ENCODE assay signal across 17 mouse cellular contexts in the genomic region with DNA sequence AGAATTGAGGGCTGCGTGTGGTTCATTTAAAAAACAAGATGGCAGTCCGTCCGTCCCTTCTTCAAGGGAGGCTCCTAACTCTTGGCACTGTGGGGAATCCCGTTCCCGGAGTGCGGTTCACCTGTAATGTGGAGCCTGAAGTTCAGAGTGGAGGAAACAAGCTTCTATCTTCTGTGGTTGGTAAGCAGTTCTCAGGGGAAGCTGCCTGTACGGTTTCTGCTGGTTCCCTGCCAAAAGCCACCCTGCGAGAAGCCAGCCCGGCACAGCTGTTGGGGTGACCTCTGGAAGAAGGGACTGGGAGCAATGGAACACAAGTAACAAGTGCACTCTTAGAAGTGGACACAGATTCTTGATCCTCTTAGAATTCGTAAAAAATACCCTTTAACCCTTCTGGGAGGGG.
DNase-seq lines count a peak whose midpoint lies in the region; ATAC-seq lines count a peak whose summit lies in the region.
"Had no signal": no experiment of that assay in that cellular context is flagged by ENCODE, and none has a peak within 500 bp of the region (broad histone marks: within the 10 kb centered on the region; RNA-seq: fewer than 3 reads in every experiment).

No protein-coding gene starts in this region.

- H3K4me1 ChIP-seq in kidney, embryonic 16.5 days (ENCODE audit: insufficient read depth, low read length), result no peaks in the 10 kb centered on the region
- H3K4me1 ChIP-seq: hindbrain, embryonic 12.5 days had no signal

- H3K9ac ChIP-seq in kidney, embryonic 16.5 days (replicated peaks; ENCODE audit: low read length), result no peak overlapping the region
- H3K9ac ChIP-seq: embryonic facial prominence, embryonic 15.5 days; hindbrain, embryonic 12.5 days had no signal

- no peak overlapping the region for H3K27ac ChIP-seq in kidney, embryonic 16.5 days (ENCODE audit: low read length)
- H3K27ac ChIP-seq: embryonic facial prominence, embryonic 15.5 days; hindbrain, embryonic 12.5 days had no signal

- no peak for ATAC-seq in kidney, embryonic 16.5 days (ENCODE audit: low FRiP score, low TSS enrichment)
- ATAC-seq in megakaryocyte, adult 5-6 weeks (ENCODE audit: poor library complexity, severe bottlenecking), result no peak
- ATAC-seq: activated CD4-positive, CD25-positive, alpha-beta regulatory T cell, adult 4 months; intestine, embryonic 16.5 days had no signal

- H3K4me2 ChIP-seq in kidney, embryonic 16.5 days (replicated peaks; ENCODE audit: low read depth, low read length), result no peak overlapping the region
- H3K4me2 ChIP-seq: embryonic facial prominence, embryonic 15.5 days; hindbrain, embryonic 12.5 days; midbrain, embryonic 11.5 days had no signal

- 78% methylated on average over 10 of the region's 10 CpGs for WGBS in kidney, embryonic 16.5 days

- no peaks in the 10 kb centered on the region for H3K27me3 ChIP-seq in kidney, embryonic 16.5 days (ENCODE audit: insufficient read depth, low read length)
- H3K27me3 ChIP-seq: embryonic facial prominence, embryonic 15.5 days; hindbrain, embryonic 12.5 days had no signal

- DNase-seq in adrenal gland, postnatal 10 days, result peak; percentile 66
- DNase-seq in adrenal gland, adult 8-10 months, result no peak
- DNase-seq in kidney, adult 18-20 months, result peak; percentile 52
- DNase-seq in gastrocnemius, postnatal 14 days, result peak; percentile 49
- peak; percentile 40 to 51 for DNase-seq in kidney, postnatal 4 days
- no peak for DNase-seq in layer of hippocampus, adult 9-11 months
- DNase-seq: cerebellum, adult 9-10 months; liver; right cerebral cortex, adult 18-20 months; thymus, postnatal 36 days had no signal

- H3K36me3 ChIP-seq in kidney, embryonic 16.5 days (ENCODE audit: insufficient read depth, low read length), result no peaks in the 10 kb centered on the region
- H3K36me3 ChIP-seq: embryonic facial prominence, embryonic 15.5 days; hindbrain, embryonic 12.5 days had no signal

- no peaks in the 10 kb centered on the region for H3K9me3 ChIP-seq in kidney, embryonic 16.5 days (ENCODE audit: low read length)
- H3K9me3 ChIP-seq: embryonic facial prominence, embryonic 15.5 days; hindbrain, embryonic 12.5 days had no signal

- intact Hi-C loops in gastrocnemius, postnatal 14 days (cut with DNase I; ENCODE audit: low total_unique reads), result no loop called here

- no peak overlapping the region for H3K4me3 ChIP-seq in kidney, embryonic 16.5 days (ENCODE audit: low read length)
- H3K4me3 ChIP-seq: embryonic facial prominence, embryonic 15.5 days; hindbrain, embryonic 12.5 days had no signal

Comparison
In these comparisons a context has a peak if more than half of its experiments do, and no peak if none do; other contexts are left out.
1. DNase-seq: peak in adrenal gland, postnatal 10 days (single experiment), kidney, adult 18-20 months (single experiment), gastrocnemius, postnatal 14 days (single experiment) and kidney, postnatal 4 days (2 of 2); none in adrenal gland, adult 8-10 months (single experiment) and layer of hippocampus, adult 9-11 months (single experiment).